Mouse (Mus musculus) heart, embryonic 15.5 days (tissue): ENCODE measurements around the gene Pxmp2. TPM values are rescaled to one million over a fixed set of nuclear protein-coding genes. Genes with fewer than 3 reads are reported as not detected.
A peak's percentile ranks its signal among the peaks of the same experiment; 100 is the strongest.

Experiments
- ATAC-seq: fragments of 200-750 bp; cut with Nextera tagmentation; replicated peaks from 2 replicates; pipeline ENCODE4 v1.8.0; 2017; ENCODE audit warnings: low read depth, moderate TSS enrichment; ENCODE audit not compliant: insufficient number of reproducible peaks, insufficient read depth, low FRiP score
- H3K27ac ChIP-seq: fragments of 300-500 bp; sonication (generic); 2 replicates; pipeline ENCODE4 v1.5.1; 2015; ENCODE audit warnings: mild to moderate bottlenecking, inconsistent platforms
- H3K27me3 ChIP-seq: fragments of 300-500 bp; sonication (generic); 2 replicates; pipeline ENCODE4 v1.6.1; 2015; ENCODE audit warnings: inconsistent platforms
- H3K36me3 ChIP-seq: fragments of 300-500 bp; sonication (generic); 2 replicates; pipeline ENCODE4 v1.6.1; 2015; ENCODE audit warnings: mild to moderate bottlenecking, inconsistent platforms
- H3K4me1 ChIP-seq: fragments of 300-500 bp; sonication (generic); replicated peaks from 2 replicates; pipeline ENCODE4 v1.6.1; 2015; ENCODE audit warnings: inconsistent platforms
- H3K4me2 ChIP-seq: fragments of 300-500 bp; sonication (generic); 2 replicates; pipeline ENCODE4 v1.6.1; 2015; ENCODE audit warnings: inconsistent platforms, mild to moderate bottlenecking, moderate library complexity
- H3K4me3 ChIP-seq: fragments of 300-500 bp; sonication (generic); 2 replicates; pipeline ENCODE4 v1.5.1; 2015; ENCODE audit warnings: mild to moderate bottlenecking, inconsistent platforms
- H3K9ac ChIP-seq: fragments of 300-500 bp; sonication (generic); 2 replicates; pipeline ENCODE4 v1.6.1; 2015; ENCODE audit warnings: mild to moderate bottlenecking, inconsistent platforms
- H3K9me3 ChIP-seq: fragments of 300-500 bp; sonication (generic); replicated peaks from 2 replicates; pipeline ENCODE4 v1.6.1; 2016; ENCODE audit warnings: inconsistent platforms
- WGBS: fragments of 180-500 bp; shearing (Covaris S2); methylation state at CpG from one replicate; pipeline ENCODE4 v1.1.7; 2015; ENCODE audit warnings: mixed read lengths; 5-methylcytosine and 5-hydroxymethylcytosine counted together
- polyA plus RNA-seq: library from polyadenylated mRNA; unstranded; fragments of >200 nt; fragmentation: Nextera tagmentation; extraction: Ambion mirVana; gene quantifications from 2 replicates; pipeline ENCODE4 v1.2.1, GENCODE M21; 2015

Gene Pxmp2
- polyA plus RNA-seq, 1 experiment from 2014 or later, result 23.9 TPM

GRCm38 (mm10) chr5:110230780-110231461, 55.1 kb downstream of the Pxmp2 start, which contains the start of gene Ankle2:
Gene Ankle2 (plus strand): TSS chr5:110231004.
- peak within 1 kb of the TSS; percentile 83 for H3K4me3 ChIP-seq
- H3K4me2 ChIP-seq, result peak within 1 kb of the TSS; percentile 70
- H3K36me3 ChIP-seq, result peaks cover 21% of the 10 kb centered on the region
- H3K27ac ChIP-seq, result peak within 1 kb of the TSS; percentile 94
- peak within 1 kb of the TSS; percentile 94 for H3K9ac ChIP-seq
- no peaks in the 10 kb centered on the region for H3K9me3 ChIP-seq
- WGBS, result under 1% methylated on average over 81 of the region's 81 CpGs
- peaks cover 18% of the 10 kb centered on the region for H3K4me1 ChIP-seq
- H3K27me3 ChIP-seq, result no peaks in the 10 kb centered on the region
- ATAC-seq, result peak; percentile 95

GRCm38 (mm10) chr5:110230401-110230779, 55.6 kb downstream of the Pxmp2 start:
- WGBS, result 6% methylated on average over 8 of the region's 8 CpGs
- no peaks in the 10 kb centered on the region for H3K27me3 ChIP-seq
- no peaks in the 10 kb centered on the region for H3K9me3 ChIP-seq
- H3K9ac ChIP-seq, result peak overlapping the region; percentile 94
- H3K4me1 ChIP-seq, result peaks cover 18% of the 10 kb centered on the region
- no peak for ATAC-seq
- H3K27ac ChIP-seq, result peak overlapping the region; percentile 94
- H3K4me2 ChIP-seq, result peak overlapping the region; percentile 70
- H3K4me3 ChIP-seq, result peak overlapping the region; percentile 83
- H3K36me3 ChIP-seq, result peaks cover 23% of the 10 kb centered on the region; the same call in 1 of the 2 replicates

GRCm38 (mm10) chr5:110227336-110227883, 58.6 kb downstream of the Pxmp2 start:
- Histone ChIP-seq H3K9ac (no peak overlapping the region), H3K4me1 (peaks cover 14% of the 10 kb centered on the region), H3K9me3 (no peaks in the 10 kb centered on the region), H3K4me2 (no peak overlapping the region), H3K4me3 (no peak overlapping the region), H3K36me3 (peaks cover 33% of the 10 kb centered on the region), H3K27ac (no peak overlapping the region), H3K27me3 (no peaks in the 10 kb centered on the region)
- ATAC-seq, result no peak
- 35% methylated on average over 1 of the region's 1 CpGs for WGBS

- Histone ChIP-seq H3K36me3 (peaks cover 56% of the 10 kb centered on the region), H3K4me3 (no peak overlapping the region)
Measured at GRCm38 (mm10) chr5:110225056-110225455, 60.9 kb downstream of the Pxmp2 start.

More at GRCm38 (mm10) chr5:110225056-110225455, 60.9 kb downstream of the Pxmp2 start:
- Histone ChIP-seq H3K27ac (no peak overlapping the region), H3K9me3 (no peaks in the 10 kb centered on the region), H3K27me3 (no peaks in the 10 kb centered on the region), H3K9ac (no peak overlapping the region), H3K4me2 (no peak overlapping the region), H3K4me1 (peaks cover 3% of the 10 kb centered on the region)
- no peak for ATAC-seq
- WGBS, result 84% methylated on average over 3 of the region's 3 CpGs

Other genes starting within 250 kb of the Pxmp2 start
- 1.00 and 2.9 TPM in 2 replicates for gene Gm17655, start 213.7 kb downstream of the Pxmp2 start, polyA plus RNA-seq
- 0.16 and 0.87 TPM in 2 replicates for gene Gm35315, start 191.8 kb downstream of the Pxmp2 start, polyA plus RNA-seq
- 0.55 and 1.1 TPM in 2 replicates for gene Plcxd1, start 186.2 kb downstream of the Pxmp2 start, polyA plus RNA-seq
- 18.6 and 25.0 TPM in 2 replicates for gene Gtpbp6, start 178.0 kb downstream of the Pxmp2 start, polyA plus RNA-seq
- 2.9 and 3.2 TPM in 2 replicates for gene Zfp605, start 176.1 kb downstream of the Pxmp2 start, polyA plus RNA-seq
- 25.9 and 30.2 TPM in 2 replicates for gene Chfr, start 150.3 kb downstream of the Pxmp2 start, polyA plus RNA-seq
- 13.4 and 18.6 TPM in 2 replicates for gene Golga3, start 109.5 kb downstream of the Pxmp2 start, polyA plus RNA-seq
- 16.8 and 19.9 TPM in 2 replicates for gene Ankle2, start 55.2 kb downstream of the Pxmp2 start, polyA plus RNA-seq
- gene Pgam5, start 16.3 kb downstream of the Pxmp2 start, polyA plus RNA-seq, result 40.2 and 49.7 TPM in 2 replicates
- 13.0 and 17.3 TPM in 2 replicates for gene Pole, start 120 bp upstream of the Pxmp2 start, polyA plus RNA-seq
- 0.50 and 0.68 TPM in 2 replicates for gene P2rx2, start 57.0 kb upstream of the Pxmp2 start, polyA plus RNA-seq
- gene Lrcol1, start 58.5 kb upstream of the Pxmp2 start, polyA plus RNA-seq, result not detected in 2 replicates
- 6.6 and 11.6 TPM in 2 replicates for gene Fbrsl1, start 162.3 kb upstream of the Pxmp2 start, polyA plus RNA-seq